Mouse (Mus musculus) intestine, embryonic 16.5 days (tissue): ENCODE measurements at regions not wholly inside any gene's neighbourhood (a gene's known extent, or its start where the extent isn't known, plus 50 kb on each side); places are given as distances from the start of the nearest gene placed in this dataset.
"Not testable (repeated sequence)": the region's sequence is repeated elsewhere in the genome, so short reads cannot be mapped to it uniquely, and the experiment has no call there.

Experiments
- ATAC-seq: fragments of 200-750 bp; cut with Nextera tagmentation; 2 replicates; pipeline ENCODE4 v1.8.0; 2017; ENCODE audit warnings: moderate TSS enrichment, moderate library complexity
- H3K27ac ChIP-seq: fragments of 300-500 bp; sonication (generic); 2 replicates; pipeline ENCODE4 v1.5.1; 2014; ENCODE audit warnings: mild to moderate bottlenecking, low read length
- H3K27me3 ChIP-seq: fragments of 300-500 bp; sonication (generic); replicated peaks from 2 replicates; pipeline ENCODE4 v1.6.1; 2014; ENCODE audit warnings: low read length, control low read depth, mixed read lengths; ENCODE audit not compliant: control insufficient read depth, insufficient read depth
- H3K36me3 ChIP-seq: fragments of 300-500 bp; sonication (generic); 2 replicates; pipeline ENCODE4 v1.6.1; 2014; ENCODE audit warnings: low read length, control low read depth; ENCODE audit not compliant: control insufficient read depth, insufficient read depth
- H3K4me1 ChIP-seq: fragments of 300-500 bp; sonication (generic); 2 replicates; pipeline ENCODE4 v1.6.1; 2014; ENCODE audit warnings: low read length, control low read depth, mixed read lengths; ENCODE audit not compliant: control insufficient read depth, insufficient read depth
- H3K4me2 ChIP-seq: fragments of 300-500 bp; sonication (generic); 2 replicates; pipeline ENCODE4 v1.6.1; 2014; ENCODE audit warnings: low read depth, low read length, control low read depth
- H3K4me3 ChIP-seq: fragments of 300-500 bp; sonication (generic); 2 replicates; pipeline ENCODE4 v1.5.1; 2014; ENCODE audit warnings: mild to moderate bottlenecking, low read length
- H3K9ac ChIP-seq: fragments of 300-500 bp; sonication (generic); 2 replicates; pipeline ENCODE4 v1.6.1; 2014; ENCODE audit warnings: low read depth, low read length
- H3K9me3 ChIP-seq: fragments of 300-500 bp; sonication (generic); 2 replicates; pipeline ENCODE4 v1.6.1; 2016; ENCODE audit warnings: low read length, control low read depth; ENCODE audit not compliant: control insufficient read depth
- WGBS: fragments of 180-500 bp; shearing (Covaris S2); extraction: QIAGEN DNeasy Blood & Tissue Kit; methylation state at CpG from one replicate; pipeline ENCODE4 v1.1.7; 2014; 5-methylcytosine and 5-hydroxymethylcytosine counted together

GRCm38 (mm10) chr14:26319821-26320220 is 62.1 kb downstream of the Duxbl3 start:
- H3K4me3 ChIP-seq, H3K4me2 ChIP-seq: not testable (repeated sequence)

GRCm38 (mm10) chr14:26320736-26321135 is 63.0 kb downstream of the Duxbl3 start:
- Histone ChIP-seq H3K36me3 (no peaks in the 10 kb centered on the region), H3K27ac (no peak overlapping the region), H3K9me3 (no peaks in the 10 kb centered on the region), H3K4me3 (no peak overlapping the region), H3K4me1 (no peaks in the 10 kb centered on the region), H3K9ac (no peak overlapping the region), H3K4me2 (no peak overlapping the region), H3K27me3 (no peaks in the 10 kb centered on the region)
- ATAC-seq = no peak
- WGBS = 86% methylated on average over 3 of the region's 3 CpGs

More at GRCm38 (mm10) chr14:26319821-26320220, 62.1 kb downstream of the Duxbl3 start:
- ATAC-seq, H3K36me3 ChIP-seq, H3K27ac ChIP-seq, H3K27me3 ChIP-seq, H3K4me1 ChIP-seq, H3K9ac ChIP-seq, H3K9me3 ChIP-seq: not testable (repeated sequence)
- WGBS = 61% methylated on average over 2 of the region's 2 CpGs

GRCm38 (mm10) chr14:26328562-26328961 is 70.8 kb downstream of the Duxbl3 start:
- WGBS = 80% methylated on average over 6 of the region's 6 CpGs
- ATAC-seq = no peak
- H3K9ac ChIP-seq = no peak overlapping the region
- H3K4me3 ChIP-seq = no peak overlapping the region
- H3K27me3 ChIP-seq = no peaks in the 10 kb centered on the region
- no peak overlapping the region for H3K4me2 ChIP-seq
- no peaks in the 10 kb centered on the region for H3K4me1 ChIP-seq
- H3K27ac ChIP-seq = no peak overlapping the region
- no peaks in the 10 kb centered on the region for H3K36me3 ChIP-seq
- H3K9me3 ChIP-seq = no peaks in the 10 kb centered on the region

- 90% methylated on average over 5 of the region's 5 CpGs for WGBS
- Histone ChIP-seq H3K4me1 (no peaks in the 10 kb centered on the region), H3K9ac (no peak overlapping the region), H3K36me3 (no peaks in the 10 kb centered on the region), H3K27ac (no peak overlapping the region), H3K4me3 (no peak overlapping the region), H3K27me3 (no peaks in the 10 kb centered on the region), H3K4me2 (no peak overlapping the region), H3K9me3 (no peaks in the 10 kb centered on the region)
- ATAC-seq = no peak
Observed at GRCm38 (mm10) chr14:26341111-26341510, 83.3 kb downstream of the Duxbl3 start.

- no peak overlapping the region for H3K4me3 ChIP-seq
- no peaks in the 10 kb centered on the region for H3K36me3 ChIP-seq
- H3K27ac ChIP-seq = no peak overlapping the region
- H3K9ac ChIP-seq = no peak overlapping the region
- no peaks in the 10 kb centered on the region for H3K4me1 ChIP-seq
- WGBS = 67% methylated on average over 1 of the region's 1 CpGs
- no peaks in the 10 kb centered on the region for H3K27me3 ChIP-seq
- no peak for ATAC-seq
- no peaks in the 10 kb centered on the region for H3K9me3 ChIP-seq
- no peak overlapping the region for H3K4me2 ChIP-seq
Observed at GRCm38 (mm10) chr14:26345227-26345626, 87.5 kb downstream of the Duxbl3 start.

GRCm38 (mm10) chr14:26347296-26347695 is 89.5 kb downstream of the Duxbl3 start:
- Histone ChIP-seq H3K9ac (no peak overlapping the region), H3K36me3 (no peaks in the 10 kb centered on the region), H3K4me1 (no peaks in the 10 kb centered on the region), H3K4me2 (no peak overlapping the region), H3K4me3 (no peak overlapping the region), H3K9me3 (no peaks in the 10 kb centered on the region), H3K27ac (no peak overlapping the region), H3K27me3 (no peaks in the 10 kb centered on the region)
- no peak for ATAC-seq
- WGBS = 93% methylated on average over 4 of the region's 4 CpGs

GRCm38 (mm10) chr14:26352927-26353326 is 95.2 kb downstream of the Duxbl3 start:
- ATAC-seq = no peak
- Histone ChIP-seq H3K27ac (no peak overlapping the region), H3K4me2 (no peak overlapping the region), H3K27me3 (no peaks in the 10 kb centered on the region), H3K9me3 (no peaks in the 10 kb centered on the region), H3K4me3 (no peak overlapping the region), H3K9ac (no peak overlapping the region), H3K36me3 (no peaks in the 10 kb centered on the region), H3K4me1 (peaks cover 9% of the 10 kb centered on the region; the same call in 1 of the 2 replicates)
- 53% methylated on average over 1 of the region's 1 CpGs for WGBS

- peak; percentile 58 for ATAC-seq
- Histone ChIP-seq H3K27me3 (no peaks in the 10 kb centered on the region), H3K4me1 (peaks cover 10% of the 10 kb centered on the region; the same call in 1 of the 2 replicates), H3K36me3 (no peaks in the 10 kb centered on the region), H3K4me2 (no peak overlapping the region), H3K4me3 (no peak overlapping the region), H3K27ac (no peak overlapping the region), H3K9ac (no peak overlapping the region), H3K9me3 (no peaks in the 10 kb centered on the region)
- WGBS = 36% methylated on average over 6 of the region's 6 CpGs
Observed at GRCm38 (mm10) chr14:26357242-26357641, 99.5 kb downstream of the Duxbl3 start.

- WGBS = 80% methylated on average over 8 of the region's 8 CpGs
- H3K4me1 ChIP-seq = peaks cover 10% of the 10 kb centered on the region; the same call in 1 of the 2 replicates
- H3K4me3 ChIP-seq = no peak overlapping the region
- H3K27ac ChIP-seq = no peak overlapping the region
- H3K36me3 ChIP-seq = no peaks in the 10 kb centered on the region
- no peak for ATAC-seq
- H3K9me3 ChIP-seq = no peaks in the 10 kb centered on the region
- H3K27me3 ChIP-seq = no peaks in the 10 kb centered on the region
- H3K9ac ChIP-seq = no peak overlapping the region
- no peak overlapping the region for H3K4me2 ChIP-seq
Observed at GRCm38 (mm10) chr14:26357996-26358395, 100.2 kb downstream of the Duxbl3 start.

- H3K9me3 ChIP-seq = no peaks in the 10 kb centered on the region
- H3K9ac ChIP-seq = no peak overlapping the region
- ATAC-seq = no peak
- H3K27me3 ChIP-seq = no peaks in the 10 kb centered on the region
- no peak overlapping the region for H3K4me2 ChIP-seq
- peaks cover 10% of the 10 kb centered on the region; the same call in 1 of the 2 replicates for H3K4me1 ChIP-seq
- H3K27ac ChIP-seq = no peak overlapping the region
- H3K36me3 ChIP-seq = no peaks in the 10 kb centered on the region
- WGBS = 74% methylated on average over 4 of the region's 4 CpGs
- no peak overlapping the region for H3K4me3 ChIP-seq
Observed at GRCm38 (mm10) chr14:26360071-26360470, 102.3 kb downstream of the Duxbl3 start.
